Mouse (Mus musculus) embryonic facial prominence, embryonic 15.5 days (tissue): ENCODE data around the gene Fntb. TPM values are rescaled to one million over a fixed set of nuclear protein-coding genes. Genes with fewer than 3 reads are reported as not detected.

Experiments
- ATAC-seq: fragments of 200-750 bp; cut with Nextera tagmentation; 2 replicates; pipeline ENCODE4 v1.8.0; 2017; ENCODE audit warnings: low read depth, moderate TSS enrichment; ENCODE audit not compliant: insufficient number of reproducible peaks, low FRiP score, low TSS enrichment
- H3K27ac ChIP-seq: fragments of 300-500 bp; sonication (generic); replicated peaks from 2 replicates; pipeline ENCODE4 v1.5.1; 2015; ENCODE audit warnings: mild to moderate bottlenecking, inconsistent platforms
- H3K27me3 ChIP-seq: fragments of 300-500 bp; sonication (generic); 2 replicates; pipeline ENCODE4 v1.6.1; 2015; ENCODE audit warnings: inconsistent platforms
- H3K36me3 ChIP-seq: fragments of 300-500 bp; sonication (generic); 2 replicates; pipeline ENCODE4 v1.6.1; 2015; ENCODE audit warnings: mild to moderate bottlenecking, inconsistent platforms
- H3K4me1 ChIP-seq: fragments of 300-500 bp; sonication (generic); 2 replicates; pipeline ENCODE4 v1.6.1; 2015; ENCODE audit warnings: inconsistent platforms
- H3K4me2 ChIP-seq: fragments of 300-500 bp; sonication (generic); replicated peaks from 2 replicates; pipeline ENCODE4 v1.6.1; 2015; ENCODE audit warnings: mild to moderate bottlenecking, inconsistent platforms
- H3K4me3 ChIP-seq: fragments of 300-500 bp; sonication (generic); replicated peaks from 2 replicates; pipeline ENCODE4 v1.5.1; 2015; ENCODE audit warnings: mild to moderate bottlenecking, inconsistent platforms
- H3K9ac ChIP-seq: fragments of 300-500 bp; sonication (generic); 2 replicates; pipeline ENCODE4 v1.6.1; 2015; ENCODE audit warnings: inconsistent platforms
- H3K9me3 ChIP-seq: fragments of 300-500 bp; sonication (generic); replicated peaks from 2 replicates; pipeline ENCODE4 v1.6.1; 2016; ENCODE audit warnings: inconsistent platforms
- WGBS: fragments of 180-500 bp; shearing (Covaris S2); methylation state at CpG from one replicate; pipeline ENCODE4 v1.1.7; 2015; 5-methylcytosine and 5-hydroxymethylcytosine counted together
- polyA plus RNA-seq: library from polyadenylated mRNA; unstranded; fragments of >200 nt; fragmentation: Nextera tagmentation; extraction: Ambion mirVana; gene quantifications from 2 replicates; pipeline ENCODE4 v1.2.1, GENCODE M21; 2015

The Fntb gene
- polyA plus RNA-seq, 1 experiment from 2014 or later, result 47.1 TPM

DNA sequence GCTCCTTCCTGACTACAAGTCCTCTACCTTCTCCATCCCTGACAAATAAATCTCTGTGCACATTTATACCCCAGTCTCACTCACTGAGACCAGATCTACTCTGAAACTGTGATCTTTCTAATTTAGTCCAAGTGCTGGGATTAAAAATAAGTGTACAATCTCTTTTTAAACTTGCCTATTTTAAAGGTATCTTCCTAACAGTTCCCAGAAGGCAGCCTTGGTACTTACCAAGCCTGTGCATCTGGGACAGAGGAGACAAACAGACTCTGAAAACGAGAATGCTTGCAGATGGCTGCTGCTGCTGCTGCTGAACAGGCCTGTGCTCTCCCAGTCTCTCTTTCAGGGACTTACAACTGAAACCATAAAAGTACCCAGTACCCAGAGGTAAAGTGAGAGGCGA, 177.1 kb downstream of the Fntb start:
- Histone ChIP-seq H3K36me3 (peaks cover 92% of the 10 kb centered on the region), H3K4me3 (no peak overlapping the region), H3K4me1 (no peaks in the 10 kb centered on the region), H3K27me3 (no peaks in the 10 kb centered on the region), H3K9ac (no peak overlapping the region), H3K27ac (no peak overlapping the region), H3K9me3 (no peaks in the 10 kb centered on the region), H3K4me2 (no peak overlapping the region)
- WGBS, result 63% methylated on average over 2 of the region's 2 CpGs
- no peak for ATAC-seq

DNA sequence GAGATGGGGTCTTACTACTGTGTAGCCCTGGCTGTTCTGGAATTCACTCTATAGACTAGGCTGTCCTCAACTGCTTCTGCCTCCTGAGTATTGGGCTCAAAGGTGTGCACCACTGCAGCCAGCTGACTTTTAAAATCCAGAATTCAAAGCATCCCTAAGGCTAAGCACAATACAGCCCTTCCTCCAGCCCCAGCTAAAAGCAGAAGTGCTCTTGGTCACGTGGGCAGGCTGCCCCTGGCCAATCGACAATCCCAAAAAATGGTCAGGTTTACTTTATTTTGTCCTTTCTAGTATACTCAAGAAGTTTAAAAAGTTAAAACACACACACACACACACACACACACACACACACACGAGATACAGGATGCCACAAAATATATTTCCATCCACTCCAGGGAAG, 177.7 kb downstream of the Fntb start:
- no peak overlapping the region for H3K4me2 ChIP-seq
- H3K27ac ChIP-seq, result no peak overlapping the region; the same call in 1 of the 2 replicates
- peaks cover 93% of the 10 kb centered on the region for H3K36me3 ChIP-seq
- no peaks in the 10 kb centered on the region for H3K27me3 ChIP-seq
- no peak overlapping the region for H3K9ac ChIP-seq
- H3K4me1 ChIP-seq, result no peaks in the 10 kb centered on the region
- no peaks in the 10 kb centered on the region for H3K9me3 ChIP-seq
- ATAC-seq, result no peak
- no peak overlapping the region for H3K4me3 ChIP-seq
- 63% methylated on average over 3 of the region's 3 CpGs for WGBS

DNA sequence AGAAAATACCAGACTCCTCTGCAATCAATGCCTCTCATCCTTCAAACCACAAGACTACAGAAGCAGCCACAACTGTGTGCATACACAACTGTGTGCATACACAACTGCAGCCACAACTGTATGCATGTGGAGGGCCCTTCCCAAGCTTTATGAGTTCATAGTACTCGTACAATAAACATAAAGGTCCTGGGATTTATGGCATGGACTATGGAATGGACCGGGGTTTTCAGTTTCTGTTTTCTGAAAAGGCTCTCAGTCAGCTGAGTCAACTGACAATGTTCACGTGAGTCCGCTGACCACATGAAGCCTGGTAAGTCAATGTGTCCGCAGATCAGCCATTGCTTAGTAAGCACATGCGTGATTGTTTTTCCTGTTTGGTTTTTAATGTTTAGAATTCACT, 178.1 kb downstream of the Fntb start:
- Histone ChIP-seq H3K27ac (no peak overlapping the region), H3K4me2 (no peak overlapping the region), H3K9ac (no peak overlapping the region), H3K4me3 (no peak overlapping the region), H3K36me3 (peaks cover 94% of the 10 kb centered on the region), H3K4me1 (no peaks in the 10 kb centered on the region), H3K27me3 (no peaks in the 10 kb centered on the region), H3K9me3 (no peaks in the 10 kb centered on the region)
- no peak for ATAC-seq
- 82% methylated on average over 6 of the region's 6 CpGs for WGBS

DNA sequence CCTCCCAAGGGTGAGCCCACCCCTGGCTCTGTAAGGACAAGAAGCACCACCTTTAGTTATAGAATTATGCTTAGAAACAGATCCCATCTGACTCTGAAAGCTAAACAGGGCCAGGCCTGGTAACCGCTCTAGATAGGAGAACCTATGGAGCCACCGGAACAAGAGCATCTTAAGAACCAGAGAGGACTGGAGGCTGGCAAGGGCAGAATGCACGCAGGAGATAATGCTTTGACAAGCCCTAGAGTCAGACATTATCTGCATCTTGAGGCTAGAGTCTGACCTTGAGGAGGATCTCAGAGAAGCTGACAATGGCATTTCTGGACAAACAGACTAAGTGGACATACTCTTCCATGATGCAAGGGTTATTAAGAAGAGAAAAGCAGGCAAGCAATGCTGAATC, 182.1 kb downstream of the Fntb start:
- H3K27ac ChIP-seq, result no peak overlapping the region
- H3K4me1 ChIP-seq, result no peaks in the 10 kb centered on the region
- WGBS, result 96% methylated on average over 3 of the region's 3 CpGs
- H3K4me3 ChIP-seq, result no peak overlapping the region
- H3K4me2 ChIP-seq, result no peak overlapping the region
- H3K9ac ChIP-seq, result no peak overlapping the region
- H3K27me3 ChIP-seq, result no peaks in the 10 kb centered on the region
- peaks cover 88% of the 10 kb centered on the region for H3K36me3 ChIP-seq
- ATAC-seq, result no peak
- H3K9me3 ChIP-seq, result no peaks in the 10 kb centered on the region

DNA sequence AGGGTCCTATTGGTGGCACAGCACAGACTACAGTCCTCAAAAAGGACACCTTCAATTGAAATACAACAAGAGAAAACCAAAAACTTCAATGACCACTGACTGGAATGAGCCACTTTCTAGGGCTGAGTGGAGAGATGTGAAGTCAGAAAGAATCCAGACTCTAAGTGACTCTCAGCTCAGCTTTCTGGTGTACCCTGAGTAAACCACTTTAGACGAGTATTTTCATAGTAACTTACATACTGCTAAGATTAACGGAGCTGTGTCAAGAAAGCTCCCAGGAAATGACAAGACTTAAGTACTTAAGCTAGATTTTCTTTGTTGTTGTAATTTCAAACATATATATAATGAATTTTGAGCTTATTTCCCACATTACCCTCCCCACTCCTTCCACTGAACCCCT, 182.8 kb downstream of the Fntb start:
- H3K27me3 ChIP-seq, result no peaks in the 10 kb centered on the region
- ATAC-seq, result no peak
- H3K9me3 ChIP-seq, result no peaks in the 10 kb centered on the region
- H3K4me2 ChIP-seq, result no peak overlapping the region
- no peaks in the 10 kb centered on the region for H3K4me1 ChIP-seq
- no peak overlapping the region for H3K4me3 ChIP-seq
- H3K27ac ChIP-seq, result no peak overlapping the region
- H3K9ac ChIP-seq, result no peak overlapping the region
- WGBS, result 75% methylated on average over 2 of the region's 2 CpGs
- peaks cover 88% of the 10 kb centered on the region for H3K36me3 ChIP-seq

DNA sequence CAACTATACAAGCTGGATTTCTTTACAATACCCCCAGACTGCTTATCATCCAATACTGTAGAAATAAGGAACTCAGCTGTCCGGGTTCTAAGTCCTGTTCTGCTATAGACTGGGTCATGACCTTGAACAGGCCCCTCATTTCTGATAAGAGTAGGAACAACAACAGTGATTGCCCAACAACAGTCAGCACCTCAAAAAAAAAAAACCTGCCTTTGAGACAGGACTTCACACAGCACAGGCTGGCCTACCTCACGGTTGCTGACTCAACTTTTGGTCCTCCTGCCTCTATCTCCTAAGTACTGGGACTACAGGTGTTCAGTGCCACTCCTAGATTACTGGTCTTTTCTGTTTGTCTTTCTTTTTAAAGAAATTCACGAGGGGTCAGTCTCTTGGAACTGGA, 183.4 kb downstream of the Fntb start:
- Histone ChIP-seq H3K4me2 (no peak overlapping the region), H3K27me3 (no peaks in the 10 kb centered on the region), H3K9me3 (no peaks in the 10 kb centered on the region), H3K4me3 (no peak overlapping the region), H3K4me1 (0 out of 2 replicates have a peak, but pooled peaks cover under 1% of the 10 kb centered on the region), H3K9ac (no peak overlapping the region), H3K36me3 (peaks cover 85% of the 10 kb centered on the region), H3K27ac (no peak overlapping the region)
- WGBS, result 84% methylated on average over 3 of the region's 3 CpGs
- ATAC-seq, result no peak

DNA sequence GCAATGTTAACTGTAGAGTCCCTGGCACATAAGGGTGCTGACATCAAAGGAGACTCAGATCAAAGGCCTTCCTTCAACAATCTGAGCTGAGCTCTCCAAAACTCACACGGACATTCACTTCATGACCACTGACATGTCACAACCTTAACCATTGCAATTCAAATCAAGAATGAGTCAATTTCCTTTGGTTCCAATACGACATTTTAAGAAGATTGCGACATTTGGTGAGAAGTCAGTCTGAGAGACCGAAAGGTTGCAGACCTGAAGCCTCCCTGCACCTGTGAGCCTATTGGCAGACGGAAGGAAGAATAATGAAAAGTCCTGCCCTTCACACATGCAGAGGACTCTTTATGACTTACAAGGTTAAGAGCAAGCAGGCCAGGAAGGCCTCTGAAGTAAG, 184.9 kb downstream of the Fntb start:
- WGBS, result 89% methylated on average over 5 of the region's 5 CpGs

DNA sequence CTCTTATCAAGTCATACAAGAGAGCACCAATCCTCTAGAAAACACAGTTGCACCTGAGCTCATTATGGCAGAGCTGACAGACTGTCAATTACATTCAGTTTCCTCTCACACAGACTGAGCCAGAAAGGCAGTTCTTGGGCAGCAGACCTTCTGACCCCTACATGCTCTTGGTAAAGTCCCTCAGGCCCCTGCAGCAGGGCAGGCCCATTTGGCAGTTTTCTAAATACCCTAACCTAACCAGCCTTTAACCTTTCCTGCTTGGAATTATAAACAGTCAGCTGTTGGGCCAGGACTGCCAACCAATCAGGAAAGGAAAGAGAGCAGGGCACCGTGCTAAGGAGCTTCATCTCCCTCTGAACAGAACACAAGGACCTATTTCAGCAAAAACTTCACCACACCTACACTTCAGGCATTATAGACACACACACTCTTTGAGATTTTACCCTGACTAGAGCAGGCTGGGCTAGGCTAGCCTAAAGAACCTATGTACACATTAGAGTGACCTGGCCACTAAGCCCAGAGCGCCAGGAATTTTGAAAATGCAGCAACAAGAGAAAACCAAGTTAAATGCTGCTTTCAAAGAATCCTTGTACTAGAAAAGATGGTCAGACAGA, 188.5 kb downstream of the Fntb start:
- Histone ChIP-seq H3K9me3 (no peaks in the 10 kb centered on the region), H3K36me3 (peaks cover 51% of the 10 kb centered on the region), H3K27ac (no peak overlapping the region), H3K4me1 (peaks cover 25% of the 10 kb centered on the region), H3K27me3 (no peaks in the 10 kb centered on the region), H3K4me2 (no peak overlapping the region), H3K9ac (no peak overlapping the region), H3K4me3 (no peak overlapping the region)
- no peak for ATAC-seq
- WGBS, result 73% methylated on average over 2 of the region's 2 CpGs

More for the DNA sequence above, 184.9 kb downstream of the Fntb start:
- H3K36me3 ChIP-seq, result peaks cover 74% of the 10 kb centered on the region
- no peak overlapping the region for H3K4me2 ChIP-seq
- H3K4me1 ChIP-seq, result peaks cover 14% of the 10 kb centered on the region; the same call in 1 of the 2 replicates
- no peak overlapping the region for H3K9ac ChIP-seq
- no peaks in the 10 kb centered on the region for H3K9me3 ChIP-seq
- H3K27ac ChIP-seq, result no peak overlapping the region
- H3K4me3 ChIP-seq, result no peak overlapping the region
- ATAC-seq, result no peak
- no peaks in the 10 kb centered on the region for H3K27me3 ChIP-seq

DNA sequence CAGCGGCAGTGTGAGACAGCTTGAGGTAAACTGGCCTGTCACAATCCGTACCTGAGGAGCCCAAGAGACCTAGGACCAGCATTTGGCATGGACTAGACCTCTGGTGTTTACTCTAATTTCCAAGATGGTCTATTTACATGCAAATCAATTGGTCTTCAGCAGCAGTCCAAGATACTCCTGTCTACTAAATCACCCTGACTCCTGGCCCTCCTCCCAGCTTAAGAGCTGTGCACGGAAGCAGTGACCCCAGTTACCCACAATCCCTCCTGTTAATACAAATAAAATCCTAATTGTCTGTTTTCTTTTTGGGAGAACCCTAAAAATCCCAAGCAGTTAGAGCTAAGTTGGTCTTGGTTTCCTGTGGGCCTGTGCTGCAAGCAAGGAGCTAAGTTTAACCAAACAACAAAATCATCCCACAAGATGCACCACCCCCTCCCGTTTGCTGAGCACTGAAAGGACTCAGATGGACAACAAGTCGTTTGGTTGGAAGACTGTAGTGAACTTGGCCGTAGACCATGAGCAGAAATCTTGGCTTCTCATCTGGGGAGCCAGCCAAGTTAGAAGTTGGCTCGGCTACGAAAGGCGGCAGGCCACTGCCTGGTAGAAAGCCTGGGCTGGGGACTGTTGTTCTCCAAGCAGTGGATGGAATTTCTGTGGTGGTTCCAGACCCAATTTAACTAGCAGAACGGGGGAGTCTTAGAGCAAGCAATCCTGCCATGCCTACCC, 189.5 kb downstream of the Fntb start:
- Histone ChIP-seq H3K9ac (no peak overlapping the region), H3K4me2 (no peak overlapping the region), H3K27ac (peak overlapping the region; percentile 82), H3K27me3 (no peaks in the 10 kb centered on the region), H3K9me3 (no peaks in the 10 kb centered on the region), H3K4me3 (no peak overlapping the region), H3K36me3 (peaks cover 46% of the 10 kb centered on the region), H3K4me1 (peaks cover 25% of the 10 kb centered on the region)
- 55% methylated on average over 10 of the region's 10 CpGs for WGBS
- peak; percentile 77 for ATAC-seq

DNA sequence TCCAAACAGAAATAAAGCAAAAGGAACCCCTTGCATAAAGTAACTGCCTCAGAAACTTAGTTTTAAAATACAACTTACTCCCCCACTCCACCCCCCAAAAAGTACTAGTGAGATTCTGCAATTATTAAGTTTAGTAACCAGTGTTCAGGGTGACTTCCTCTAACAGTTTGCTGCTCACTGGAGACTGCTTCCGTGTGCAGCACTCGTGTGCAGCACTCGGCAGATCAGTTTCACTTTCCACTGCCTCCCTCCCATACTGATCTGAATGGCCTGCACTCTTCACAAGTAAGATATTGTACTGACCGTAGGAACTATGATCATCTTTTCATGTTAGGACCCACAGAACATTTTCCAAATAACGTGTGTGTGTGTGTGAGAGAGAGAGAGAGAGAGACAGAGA, 192.3 kb downstream of the Fntb start:
- peaks cover 20% of the 10 kb centered on the region for H3K36me3 ChIP-seq
- H3K9ac ChIP-seq, result no peak overlapping the region
- no peak overlapping the region for H3K4me2 ChIP-seq
- peaks cover 37% of the 10 kb centered on the region for H3K4me1 ChIP-seq
- H3K9me3 ChIP-seq, result no peaks in the 10 kb centered on the region
- no peak for ATAC-seq
- no peak overlapping the region for H3K4me3 ChIP-seq
- no peak overlapping the region for H3K27ac ChIP-seq
- WGBS, result 76% methylated on average over 5 of the region's 5 CpGs
- H3K27me3 ChIP-seq, result no peaks in the 10 kb centered on the region

DNA sequence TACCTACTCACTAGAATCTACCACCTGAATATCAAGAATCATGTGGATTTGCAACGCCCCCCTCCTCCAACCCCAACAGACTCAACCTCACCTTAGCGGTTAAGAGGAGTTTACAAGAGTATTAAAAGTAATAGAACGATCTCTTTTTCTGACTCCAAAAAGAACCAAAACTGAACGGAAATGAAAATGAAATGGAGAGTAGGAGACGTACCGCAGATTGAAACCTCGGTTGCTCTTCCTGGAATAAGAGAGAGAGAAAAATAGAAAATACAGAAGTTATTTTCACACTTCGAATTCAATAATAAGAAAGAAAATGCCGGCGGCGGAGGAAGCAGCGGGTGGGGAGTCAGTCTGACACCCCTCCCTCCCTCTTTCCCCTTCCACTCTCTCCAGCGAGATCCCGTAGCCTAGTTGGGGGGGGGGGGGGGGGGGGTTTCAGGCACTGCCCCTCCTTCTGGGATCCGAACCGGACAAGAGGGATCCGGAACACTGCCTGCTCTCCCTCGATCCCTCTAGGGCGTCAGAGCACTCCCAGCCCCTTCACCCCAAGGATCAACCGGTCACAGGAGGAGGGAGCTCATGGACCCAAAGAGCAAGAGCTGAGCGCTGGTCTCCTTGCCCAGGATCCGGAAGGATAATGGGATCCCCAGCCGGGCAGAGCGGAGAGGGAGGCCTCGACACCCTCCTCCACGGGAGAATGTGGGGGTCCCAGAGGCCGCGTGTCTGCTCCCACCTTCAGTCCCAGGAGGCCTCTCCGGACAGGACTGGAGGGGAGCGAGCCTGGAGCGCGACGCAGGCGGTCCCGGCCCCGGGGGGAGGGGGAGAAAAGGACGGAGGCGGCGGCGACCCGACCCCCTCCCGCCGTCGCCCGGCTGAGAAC, 195.9 kb downstream of the Fntb start:
- H3K4me3 ChIP-seq, result peak overlapping the region; percentile 95
- H3K4me2 ChIP-seq, result peak overlapping the region; percentile 82
- peak overlapping the region; percentile 77 for H3K27ac ChIP-seq
- 0 out of 2 replicates have a peak, but pooled peaks have one; percentile 0 for ATAC-seq
- H3K4me1 ChIP-seq, result peaks cover 14% of the 10 kb centered on the region
- H3K9me3 ChIP-seq, result no peaks in the 10 kb centered on the region
- peaks cover 10% of the 10 kb centered on the region; the same call in 1 of the 2 replicates for H3K36me3 ChIP-seq
- H3K9ac ChIP-seq, result peak overlapping the region; percentile 85
- no peaks in the 10 kb centered on the region for H3K27me3 ChIP-seq
- 4% methylated on average over 42 of the region's 45 CpGs for WGBS
